Mouse (Mus musculus): ENCODE measurements around the gene Kif5a. TPM values are rescaled to one million over a fixed set of nuclear protein-coding genes. Genes with fewer than 3 reads are reported as not detected.

Kif5a gene
- total and polyA plus RNA-seq, 3 experiments: 0.34 to 2.2 (median 0.45) TPM

GRCm38 (mm10) chr10:127255625-127256345 is 7.4 kb downstream of the Kif5a start:
- Histone ChIP-seq H3K4me1 (ENCODE audit: control insufficient read depth, insufficient read depth, low read length) (no peaks in the 10 kb centered on the region), H3K9ac (ENCODE audit: low read depth, low read length) (no peak overlapping the region), H3K27ac (no peak overlapping the region), H3K79me2 (replicated peaks; ENCODE audit: control insufficient read depth, insufficient read depth, low read length) (no peaks in the 10 kb centered on the region), H3K4me3 (no peak overlapping the region), H3K36me3 (ENCODE audit: control insufficient read depth, insufficient read depth, low read length) (no peaks in the 10 kb centered on the region), H3K27me3 (ENCODE audit: control insufficient read depth, insufficient read depth, low read length) (no peaks in the 10 kb centered on the region)
- 19% methylated on average over 14 of the region's 14 CpGs for WGBS
- TF ChIP-seq POLR2A (IDR thresholded peaks at IDR 0.05; ENCODE audit: insufficient read depth, low read depth, low read length) (no peak), CTCF (IDR thresholded peaks at IDR 0.05) (peak; percentile 54), EP300 (IDR thresholded peaks at IDR 0.05; ENCODE audit: insufficient read depth, low read depth, low read length) (no peak)
- peak; percentile 60 to 65 for DNase-seq
- intact Hi-C loops (cut with DNase I): no loop called here

GRCm38 (mm10) chr10:127250810-127251209 is 12.3 kb downstream of the Kif5a start:
- no peaks in the 10 kb centered on the region for H3K79me2 ChIP-seq (replicated peaks; ENCODE audit: control insufficient read depth, insufficient read depth, low read length)
- no peaks in the 10 kb centered on the region for H3K36me3 ChIP-seq (ENCODE audit: control insufficient read depth, insufficient read depth, low read length)
- H3K4me3 ChIP-seq: no peak overlapping the region
- WGBS: 75% methylated on average over 5 of the region's 5 CpGs
- intact Hi-C loops (cut with DNase I): no loop called here
- no peaks in the 10 kb centered on the region for H3K4me1 ChIP-seq (ENCODE audit: control insufficient read depth, insufficient read depth, low read length)
- no peak for TF ChIP-seq EP300 (IDR thresholded peaks at IDR 0.05; ENCODE audit: insufficient read depth, low read depth, low read length)
- TF ChIP-seq POLR2A (IDR thresholded peaks at IDR 0.05; ENCODE audit: insufficient read depth, low read depth, low read length): no peak
- TF ChIP-seq CTCF (IDR thresholded peaks at IDR 0.05): no peak
- DNase-seq: no peak
- H3K27ac ChIP-seq: no peak overlapping the region
- H3K9ac ChIP-seq (ENCODE audit: low read depth, low read length): no peak overlapping the region
- no peaks in the 10 kb centered on the region for H3K27me3 ChIP-seq (ENCODE audit: control insufficient read depth, insufficient read depth, low read length)

GRCm38 (mm10) chr10:127238241-127238824 is 24.8 kb downstream of the Kif5a start:
- intact Hi-C loops (cut with DNase I): no loop called here
- Histone ChIP-seq H3K27me3 (ENCODE audit: control insufficient read depth, insufficient read depth, low read length) (no peaks in the 10 kb centered on the region; the same call in 1 of the 2 replicates), H3K4me1 (ENCODE audit: control insufficient read depth, insufficient read depth, low read length) (no peaks in the 10 kb centered on the region), H3K79me2 (replicated peaks; ENCODE audit: control insufficient read depth, insufficient read depth, low read length) (no peaks in the 10 kb centered on the region), H3K27ac (no peak overlapping the region), H3K9ac (ENCODE audit: low read depth, low read length) (no peak overlapping the region), H3K4me3 (no peak overlapping the region), H3K36me3 (ENCODE audit: control insufficient read depth, insufficient read depth, low read length) (no peaks in the 10 kb centered on the region)
- TF ChIP-seq EP300 (IDR thresholded peaks at IDR 0.05; ENCODE audit: insufficient read depth, low read depth, low read length): no peak
- no peak for TF ChIP-seq POLR2A (IDR thresholded peaks at IDR 0.05; ENCODE audit: insufficient read depth, low read depth, low read length)
- no peak for TF ChIP-seq CTCF (IDR thresholded peaks at IDR 0.05)
- 55% methylated on average over 18 of the region's 18 CpGs for WGBS
- DNase-seq: no peak

- TF ChIP-seq POLR2A (IDR thresholded peaks at IDR 0.05; ENCODE audit: insufficient read depth, low read depth, low read length) (no peak), CTCF (IDR thresholded peaks at IDR 0.05) (no peak), EP300 (IDR thresholded peaks at IDR 0.05; ENCODE audit: insufficient read depth, low read depth, low read length) (no peak)
- no peak for DNase-seq
- no peak overlapping the region for H3K4me3 ChIP-seq
- no peaks in the 10 kb centered on the region; the same call in 1 of the 2 replicates for H3K27me3 ChIP-seq (ENCODE audit: control insufficient read depth, insufficient read depth, low read length)
- no peaks in the 10 kb centered on the region for H3K4me1 ChIP-seq (ENCODE audit: control insufficient read depth, insufficient read depth, low read length)
- 57% methylated on average over 9 of the region's 9 CpGs for WGBS
- no peaks in the 10 kb centered on the region for H3K36me3 ChIP-seq (ENCODE audit: control insufficient read depth, insufficient read depth, low read length)
- no peak overlapping the region for H3K9ac ChIP-seq (ENCODE audit: low read depth, low read length)
- no peaks in the 10 kb centered on the region for H3K79me2 ChIP-seq (replicated peaks; ENCODE audit: control insufficient read depth, insufficient read depth, low read length)
- H3K27ac ChIP-seq: no peak overlapping the region
- intact Hi-C loops (cut with DNase I): no loop called here
Observed at GRCm38 (mm10) chr10:127236541-127236940, 26.6 kb downstream of the Kif5a start.

- H3K36me3 ChIP-seq (ENCODE audit: control insufficient read depth, insufficient read depth, low read length): no peaks in the 10 kb centered on the region
- no peaks in the 10 kb centered on the region for H3K4me1 ChIP-seq (ENCODE audit: control insufficient read depth, insufficient read depth, low read length)
- H3K79me2 ChIP-seq (replicated peaks; ENCODE audit: control insufficient read depth, insufficient read depth, low read length): no peaks in the 10 kb centered on the region
- H3K4me3 ChIP-seq: no peak overlapping the region
- intact Hi-C loops (cut with DNase I): no loop called here
- TF ChIP-seq CTCF (IDR thresholded peaks at IDR 0.05): peak; percentile 32
- TF ChIP-seq EP300 (IDR thresholded peaks at IDR 0.05; ENCODE audit: insufficient read depth, low read depth, low read length): no peak
- no peak for DNase-seq
- no peak overlapping the region for H3K9ac ChIP-seq (ENCODE audit: low read depth, low read length)
- no peaks in the 10 kb centered on the region; the same call in 1 of the 2 replicates for H3K27me3 ChIP-seq (ENCODE audit: control insufficient read depth, insufficient read depth, low read length)
- no peak overlapping the region for H3K27ac ChIP-seq
- 71% methylated on average over 9 of the region's 9 CpGs for WGBS
Observed at GRCm38 (mm10) chr10:127233141-127233540, 30.0 kb downstream of the Kif5a start.

- Histone ChIP-seq H3K79me2 (replicated peaks; ENCODE audit: control insufficient read depth, insufficient read depth, low read length) (no peaks in the 10 kb centered on the region), H3K27me3 (ENCODE audit: control insufficient read depth, insufficient read depth, low read length) (no peaks in the 10 kb centered on the region; the same call in 1 of the 2 replicates), H3K27ac (no peak overlapping the region), H3K4me1 (ENCODE audit: control insufficient read depth, insufficient read depth, low read length) (no peaks in the 10 kb centered on the region), H3K36me3 (ENCODE audit: control insufficient read depth, insufficient read depth, low read length) (no peaks in the 10 kb centered on the region), H3K4me3 (no peak overlapping the region), H3K9ac (ENCODE audit: low read depth, low read length) (no peak overlapping the region)
- WGBS: 74% methylated on average over 14 of the region's 14 CpGs
- no peak for DNase-seq
- TF ChIP-seq EP300 (IDR thresholded peaks at IDR 0.05; ENCODE audit: insufficient read depth, low read depth, low read length) (no peak), POLR2A (IDR thresholded peaks at IDR 0.05; ENCODE audit: insufficient read depth, low read depth, low read length) (no peak), CTCF (IDR thresholded peaks at IDR 0.05) (no peak)
- intact Hi-C loops (cut with DNase I): no loop called here
Observed at GRCm38 (mm10) chr10:127231741-127232140, 31.4 kb downstream of the Kif5a start.
